Mouse (Mus musculus) granulocyte monocyte progenitor cell, adult 5-6 weeks (primary cell): ENCODE measurements at regions not wholly inside any gene's neighbourhood (a gene's known extent, or its start where the extent isn't known, plus 50 kb on each side); places are given as distances from the start of the nearest gene placed in this dataset.
A peak's percentile ranks its signal among the peaks of the same experiment; 100 is the strongest.
"Not testable (repeated sequence)": the region's sequence is repeated elsewhere in the genome, so short reads cannot be mapped to it uniquely, and the experiment has no call there.

ENCODE experiments used
- ATAC-seq: replicated peaks from 2 replicates; pipeline ENCODE4 v1.8.0; 2016; ENCODE audit warnings: mild to moderate bottlenecking, moderate TSS enrichment, inconsistent platforms; ENCODE audit not compliant: poor library complexity, severe bottlenecking

DNA sequence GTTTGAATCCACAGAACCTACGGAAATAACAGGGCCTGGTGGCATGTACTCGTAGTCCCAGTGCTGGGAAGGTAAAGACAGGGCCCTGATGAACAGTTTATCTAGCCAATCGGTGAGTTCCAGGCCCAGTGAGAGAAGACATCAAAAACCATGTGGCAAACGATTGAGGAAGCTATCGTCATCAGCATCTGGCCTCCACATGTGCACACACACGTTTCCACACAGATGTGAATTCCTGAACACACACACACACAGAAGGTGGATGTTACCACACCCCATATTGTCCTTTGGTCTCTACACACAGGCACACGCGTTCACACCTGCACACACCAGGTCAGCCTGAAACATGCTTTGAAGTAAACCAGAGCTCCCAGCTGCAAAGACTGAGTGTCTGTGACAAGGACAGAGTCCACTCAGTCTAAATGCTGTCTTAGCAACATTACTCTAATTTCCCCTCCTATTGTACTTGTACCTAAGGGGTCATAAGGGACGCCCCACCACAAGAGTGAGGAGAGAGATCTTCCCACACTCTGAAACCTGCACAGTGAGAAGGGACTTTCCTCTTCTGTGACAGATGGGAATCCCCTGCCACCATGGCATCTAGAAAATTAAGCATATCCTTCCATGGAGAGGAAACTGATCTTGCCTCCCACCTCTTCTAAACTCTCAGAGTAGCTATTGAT, 159.1 kb upstream of the Tbl1xr1 start:
- peak; percentile 27; the same call in 1 of the 2 replicates for ATAC-seq

DNA sequence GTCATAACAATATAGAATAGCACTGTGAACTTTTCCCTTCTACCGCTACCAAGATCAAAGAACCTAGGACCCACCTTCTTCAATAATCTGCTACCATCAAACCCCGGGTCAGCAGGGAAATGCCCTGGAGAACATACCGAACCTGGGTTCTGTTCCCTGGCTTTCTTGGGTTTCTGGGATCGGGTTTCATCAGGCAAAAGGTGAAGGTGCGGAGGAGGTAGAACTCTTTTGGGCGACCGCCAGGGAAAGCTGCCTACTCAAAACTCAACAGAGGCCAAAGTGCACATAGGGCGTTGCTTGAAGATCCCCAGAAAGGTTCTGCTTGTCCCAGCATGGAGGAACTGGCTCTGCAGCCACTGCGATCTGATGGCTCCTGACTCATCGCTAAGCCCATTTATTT, 158.0 kb upstream of the Tbl1xr1 start:
- ATAC-seq = no peak

DNA sequence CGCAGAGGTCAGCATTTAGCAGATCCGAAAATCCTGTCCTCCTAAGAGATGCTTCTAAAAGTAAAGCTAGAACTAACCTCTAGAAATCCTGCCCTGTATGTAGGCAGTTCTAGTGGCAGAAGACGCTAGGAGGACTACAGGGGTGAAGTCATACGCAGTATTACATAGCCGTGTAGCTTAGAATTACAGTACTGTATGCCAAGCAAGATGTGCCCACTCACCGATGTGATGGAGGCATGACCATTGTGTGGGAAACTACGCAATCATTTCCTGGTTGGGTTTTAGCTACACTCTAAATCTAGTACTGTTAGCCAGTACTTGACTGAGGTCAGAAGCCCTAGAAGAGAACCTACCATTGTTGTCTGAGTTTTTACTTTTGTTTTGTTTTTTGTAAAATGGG, 156.5 kb upstream of the Tbl1xr1 start:
- ATAC-seq = peak; percentile 76

DNA sequence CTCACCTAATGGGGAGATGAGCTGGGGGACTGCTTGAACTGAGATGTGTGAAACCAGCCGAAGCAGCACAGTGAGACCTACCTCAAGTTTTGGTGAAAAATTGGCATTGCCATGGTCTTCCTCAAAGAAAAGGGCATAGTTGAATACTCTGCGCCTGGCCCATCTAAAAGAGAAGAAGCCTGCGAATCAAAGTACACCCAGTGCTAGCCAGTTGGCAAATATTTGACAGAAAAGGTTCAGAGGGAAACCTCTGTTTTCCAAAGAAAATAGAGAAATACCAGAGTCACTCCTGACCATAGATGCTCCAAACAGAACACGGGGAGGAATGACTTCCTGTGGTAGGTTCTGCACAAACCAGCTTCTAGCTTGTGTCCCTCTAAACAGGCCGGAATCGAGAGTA, 144.5 kb upstream of the Tbl1xr1 start:
- ATAC-seq = no peak

DNA sequence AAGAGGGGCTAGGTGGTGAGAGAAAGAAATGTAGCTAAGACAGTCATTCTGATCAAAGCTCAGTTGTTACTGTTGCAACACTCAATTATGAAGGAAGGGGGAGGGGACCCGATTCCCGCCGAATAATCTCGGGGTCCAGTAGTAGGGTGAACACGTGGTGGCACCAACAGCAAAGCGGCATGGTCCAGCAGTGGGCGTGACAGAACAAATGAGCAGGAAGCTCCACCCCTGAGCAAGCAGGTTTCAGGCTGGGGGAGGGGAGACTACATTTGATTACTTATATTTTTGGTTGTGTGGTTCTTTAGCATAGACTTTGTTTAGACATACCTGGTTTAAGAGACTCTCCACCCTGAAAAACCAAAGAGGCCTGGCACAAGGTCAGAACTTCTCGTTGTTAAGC, 143.8 kb upstream of the Tbl1xr1 start:
- ATAC-seq = not testable (repeated sequence)

DNA sequence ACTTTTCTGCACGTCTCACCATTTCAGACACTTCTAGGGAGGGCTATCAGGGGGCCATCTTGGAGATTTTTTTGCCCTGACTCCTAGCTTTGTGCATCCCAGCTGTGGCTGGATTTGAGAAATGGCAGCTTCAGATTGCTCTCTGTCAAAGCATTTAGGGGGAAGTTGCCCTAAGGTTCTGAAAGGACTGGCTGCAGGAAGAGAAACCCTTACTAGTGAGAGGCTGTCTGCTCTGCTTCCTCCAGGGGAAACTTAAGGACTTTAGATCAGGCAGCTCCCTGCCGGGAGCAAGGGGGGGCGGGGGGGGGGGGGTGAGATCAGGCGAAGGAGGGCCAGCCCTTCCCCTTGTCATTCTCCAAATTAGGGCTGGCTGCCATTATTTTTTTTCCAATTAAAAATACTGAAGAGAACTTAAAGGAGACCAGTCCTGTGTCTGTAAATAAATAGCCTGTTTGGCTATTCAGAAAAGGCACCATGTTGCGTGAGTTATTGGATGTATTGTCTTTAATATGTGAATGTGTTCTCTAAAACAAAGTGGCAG, 141.7 kb upstream of the Tbl1xr1 start:
- ATAC-seq = peak; percentile 33

DNA sequence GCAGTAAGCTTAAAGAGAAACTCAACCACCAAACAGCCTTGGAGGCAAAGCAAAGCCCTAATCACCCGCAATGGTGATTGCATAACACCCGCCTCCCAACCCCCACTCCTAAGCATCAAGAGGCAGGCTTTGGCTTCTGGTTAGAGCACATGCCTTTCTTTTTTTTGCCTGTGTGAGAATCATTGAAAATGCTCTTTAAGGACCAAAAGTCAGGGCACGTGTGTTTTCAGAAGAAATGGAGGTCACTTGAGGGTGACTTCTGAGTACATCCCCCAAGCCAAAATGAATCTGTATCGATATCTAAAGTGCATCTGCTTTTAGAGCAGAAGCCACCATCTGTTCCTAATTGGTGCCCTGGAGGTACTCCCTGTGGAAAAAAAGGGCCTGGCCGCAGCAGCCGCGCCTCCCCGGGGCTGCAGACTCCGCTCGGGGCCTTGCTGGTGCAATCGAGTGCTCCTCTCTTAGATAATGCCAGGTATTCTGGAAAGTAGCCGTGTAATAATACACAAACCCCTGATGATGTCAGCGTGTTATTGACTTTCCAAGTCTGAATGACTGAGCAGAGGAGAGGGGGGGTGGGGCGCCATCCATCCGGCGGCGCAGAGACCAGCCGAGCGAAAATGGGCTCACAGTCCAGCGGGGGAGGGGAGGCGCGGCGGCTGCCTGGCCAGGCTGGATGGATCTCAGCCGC, 140.7 kb upstream of the Tbl1xr1 start:
- peak; percentile 76 for ATAC-seq

DNA sequence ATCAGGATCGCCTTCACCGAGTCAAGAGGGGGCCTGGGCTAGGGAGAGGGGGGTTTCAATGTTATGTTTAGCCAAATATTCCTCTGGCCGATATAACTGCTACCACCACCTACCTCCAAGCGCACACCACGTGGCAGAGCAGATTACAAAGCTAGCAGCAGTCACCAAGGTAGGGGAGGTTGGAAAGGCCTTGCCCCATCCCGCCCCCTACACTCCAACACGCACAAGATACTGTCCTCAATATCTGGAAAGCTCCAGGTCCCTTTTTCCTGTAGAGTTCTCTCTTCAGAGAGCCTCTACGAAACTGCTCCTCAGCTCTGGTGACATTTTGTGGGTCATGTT, 140.2 kb upstream of the Tbl1xr1 start:
- ATAC-seq = peak; percentile 4; the same call in 1 of the 2 replicates

DNA sequence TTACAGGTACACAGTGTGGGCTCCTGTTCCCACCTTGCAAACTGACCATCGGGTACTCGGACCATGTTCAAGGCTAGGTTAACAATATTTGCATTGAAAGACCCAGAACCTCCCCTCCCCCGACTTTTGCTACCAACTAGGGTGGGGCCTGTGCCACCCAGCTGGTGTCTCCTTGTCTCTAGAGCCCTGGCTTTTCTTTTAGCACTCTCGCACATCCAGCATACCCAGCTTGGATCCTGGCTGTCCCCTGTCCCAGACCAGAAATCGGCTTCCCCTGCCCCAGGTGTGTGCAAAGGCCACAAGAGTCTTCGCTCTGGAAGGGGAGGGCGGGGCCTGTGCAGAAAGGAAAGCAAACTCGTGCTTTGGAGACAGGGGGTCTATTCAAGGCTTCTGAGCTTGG, 139.8 kb upstream of the Tbl1xr1 start:
- ATAC-seq = no peak

DNA sequence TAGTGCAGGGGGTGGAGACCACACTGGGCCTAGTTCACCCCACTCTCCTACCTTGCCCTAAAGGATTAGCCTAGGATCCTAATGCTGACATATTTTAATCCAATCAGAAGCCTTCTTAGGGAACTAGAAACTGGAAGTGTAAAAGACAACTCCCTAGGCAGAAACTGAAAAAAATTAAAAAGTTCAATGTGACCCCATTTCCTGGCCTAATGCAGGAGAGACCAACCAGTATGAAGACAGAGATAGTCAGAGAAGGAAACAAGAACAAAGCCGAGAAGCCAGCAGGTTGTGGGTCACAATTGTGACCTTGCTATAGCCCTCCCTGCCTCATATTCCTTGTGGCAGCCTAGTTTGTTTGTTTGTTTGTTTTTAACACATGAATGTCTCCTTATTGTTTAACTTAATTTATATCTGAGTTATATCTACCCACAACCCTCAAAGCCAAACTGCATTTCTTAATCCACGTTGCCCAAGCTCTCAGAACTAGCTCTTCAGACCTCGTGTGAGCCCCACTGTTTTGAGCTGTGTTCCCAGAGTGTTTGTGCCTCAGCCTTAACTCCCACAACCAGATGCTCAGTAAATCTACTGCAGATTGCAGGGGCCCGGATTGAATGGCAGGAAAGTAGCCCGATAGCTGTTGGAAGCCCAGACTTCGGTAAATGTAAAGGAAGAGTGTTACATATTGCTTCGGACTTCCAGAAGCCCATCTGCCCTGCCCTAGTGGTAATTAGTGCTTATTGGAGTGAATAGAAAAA, 139.0 kb upstream of the Tbl1xr1 start:
- ATAC-seq = peak; percentile 31

DNA sequence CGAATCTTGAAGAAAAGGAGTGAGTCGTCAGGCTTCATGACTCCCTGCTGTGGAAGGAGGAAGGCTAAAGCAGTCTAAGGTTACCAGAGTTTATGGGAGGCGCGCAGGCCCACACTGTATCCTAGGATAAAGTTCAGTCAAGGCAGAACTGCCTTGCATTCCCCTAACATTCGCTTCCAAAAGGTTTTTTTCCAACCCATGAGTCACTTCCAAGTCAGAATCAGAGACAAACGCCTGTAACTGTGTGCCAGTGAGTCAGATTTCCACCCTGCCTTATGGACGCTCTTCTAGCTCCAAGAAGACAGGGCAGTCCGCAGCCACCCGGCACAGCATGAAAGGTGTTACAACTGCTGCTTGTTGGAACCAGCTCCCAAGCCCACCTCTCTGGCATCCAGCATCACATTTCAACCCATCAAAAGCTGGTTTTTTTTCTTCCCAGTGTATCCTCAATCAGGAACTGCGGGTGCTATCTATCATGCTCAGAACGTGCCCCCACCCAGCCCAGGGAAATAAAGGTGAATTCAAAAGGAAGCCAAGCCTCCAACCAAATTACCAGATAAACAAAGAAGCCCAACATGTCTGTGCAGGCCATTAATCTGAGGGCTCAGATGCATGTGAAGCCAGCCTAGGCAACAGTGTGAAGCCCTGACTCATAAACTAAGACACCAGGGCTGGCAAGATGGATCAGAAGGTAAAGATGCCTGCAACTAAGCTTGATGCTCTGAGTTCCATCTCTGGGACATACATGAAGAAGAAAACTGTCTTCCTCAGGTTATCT, 138.2 kb upstream of the Tbl1xr1 start:
- ATAC-seq = no peak

DNA sequence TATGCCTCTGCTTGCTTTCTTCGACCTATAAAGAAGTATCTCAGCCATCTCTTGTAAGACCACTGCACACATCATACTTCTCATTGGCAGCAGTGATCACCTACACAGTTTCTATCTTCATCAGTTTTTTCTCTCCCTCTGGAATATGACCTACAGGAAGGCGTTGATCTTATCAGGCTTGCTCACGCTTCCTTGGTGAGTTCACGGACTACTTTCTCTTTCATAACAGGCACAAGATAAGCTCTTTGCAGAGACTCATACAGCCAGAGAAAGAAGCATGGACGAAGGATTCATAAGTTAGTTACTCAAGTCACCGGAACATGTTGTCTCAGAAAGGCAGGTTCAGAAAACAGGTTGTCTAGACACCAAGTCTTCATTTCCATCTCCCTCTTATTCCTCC, 136.7 kb upstream of the Tbl1xr1 start:
- no peak for ATAC-seq

DNA sequence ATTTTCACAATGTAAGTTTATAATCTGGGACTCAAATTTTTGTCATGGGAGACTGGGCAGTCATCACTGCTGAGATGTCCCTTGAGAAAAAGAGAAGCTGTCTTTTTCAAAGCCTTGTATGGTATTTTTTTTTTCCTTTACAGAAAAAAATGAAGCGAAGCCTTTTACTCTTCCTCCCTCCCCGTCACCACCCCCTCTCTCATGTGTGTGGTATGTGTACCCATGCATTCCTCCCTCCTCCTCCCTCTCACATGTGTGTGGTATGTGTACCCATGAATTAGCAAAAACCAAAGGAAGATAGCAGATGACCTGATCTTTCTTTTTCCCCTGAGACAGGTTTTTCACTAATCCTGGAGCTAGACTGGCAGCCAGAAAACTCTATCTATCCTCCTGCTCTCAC, 134.9 kb upstream of the Tbl1xr1 start:
- no peak for ATAC-seq

DNA sequence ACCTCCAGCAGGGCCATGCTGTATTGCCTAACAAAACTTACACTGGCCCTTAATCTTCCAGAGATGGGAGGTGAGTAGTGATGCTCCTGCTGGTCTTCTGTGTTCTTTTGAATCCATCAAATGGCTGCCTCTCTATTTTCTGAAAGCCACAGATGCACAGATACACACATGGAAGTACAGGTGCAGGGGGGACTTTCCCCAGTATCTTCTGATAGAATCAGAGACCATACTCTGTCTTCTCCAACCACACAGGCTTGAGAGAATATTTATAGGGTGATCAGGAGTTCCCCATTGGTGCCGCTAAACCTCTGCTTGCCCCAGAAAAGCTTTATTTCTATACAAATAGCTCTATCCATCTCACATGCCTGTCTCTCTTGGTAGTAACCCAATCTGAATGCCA, 133.5 kb upstream of the Tbl1xr1 start:
- ATAC-seq = no peak

DNA sequence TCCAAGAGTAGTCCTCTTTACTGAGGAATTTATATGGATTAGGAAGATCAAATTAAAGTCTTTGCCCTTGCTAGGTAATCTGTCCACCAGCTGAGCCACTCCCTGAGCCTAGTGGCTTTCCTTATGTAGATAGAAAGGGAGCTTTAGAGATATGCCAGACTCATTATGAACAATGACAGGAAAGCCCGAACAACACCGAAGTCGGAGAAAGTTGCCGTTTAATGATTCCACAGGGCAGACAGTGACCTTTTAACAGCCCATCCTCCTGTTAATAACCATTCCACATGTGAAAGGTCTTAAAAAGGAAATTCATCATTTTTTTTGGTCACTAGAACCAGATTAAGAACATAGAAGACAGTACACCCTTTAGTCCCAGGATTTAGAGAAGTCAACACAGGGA, 130.7 kb upstream of the Tbl1xr1 start:
- ATAC-seq = no peak

DNA sequence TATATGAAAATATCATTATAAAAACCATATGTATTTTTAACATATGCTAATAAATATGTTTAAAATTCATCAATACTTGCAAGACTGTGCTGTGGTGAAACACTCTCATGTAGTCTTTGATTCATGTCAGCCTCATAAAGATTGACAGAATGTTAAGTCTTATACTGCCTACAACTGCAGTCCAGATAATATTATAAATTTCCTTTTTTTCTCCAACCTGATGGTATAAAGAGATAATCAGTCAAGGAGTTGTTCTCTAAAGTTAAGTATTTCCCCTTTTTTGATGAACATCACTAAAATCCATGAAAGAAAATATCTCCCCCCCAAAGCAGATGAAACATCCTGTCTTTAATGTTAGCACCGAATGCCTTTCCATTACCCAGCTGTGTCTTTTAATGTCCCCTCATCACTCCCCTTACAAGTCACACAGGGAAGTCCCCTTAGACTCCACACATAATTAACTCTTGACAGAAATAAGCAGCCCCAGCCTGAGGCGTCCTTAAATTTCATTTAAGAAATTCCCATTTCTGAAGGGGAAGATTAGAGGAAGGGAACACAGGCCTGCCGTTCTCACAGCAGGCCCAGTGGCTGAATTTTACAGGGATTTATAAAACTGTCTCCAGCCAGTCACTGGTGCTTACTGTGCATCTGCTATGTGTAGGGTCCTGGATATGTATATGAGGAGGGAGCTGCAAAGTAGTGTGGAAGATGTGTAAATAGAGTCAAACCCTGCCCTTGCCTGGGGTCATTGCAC, 129.0 kb upstream of the Tbl1xr1 start:
- no peak for ATAC-seq

DNA sequence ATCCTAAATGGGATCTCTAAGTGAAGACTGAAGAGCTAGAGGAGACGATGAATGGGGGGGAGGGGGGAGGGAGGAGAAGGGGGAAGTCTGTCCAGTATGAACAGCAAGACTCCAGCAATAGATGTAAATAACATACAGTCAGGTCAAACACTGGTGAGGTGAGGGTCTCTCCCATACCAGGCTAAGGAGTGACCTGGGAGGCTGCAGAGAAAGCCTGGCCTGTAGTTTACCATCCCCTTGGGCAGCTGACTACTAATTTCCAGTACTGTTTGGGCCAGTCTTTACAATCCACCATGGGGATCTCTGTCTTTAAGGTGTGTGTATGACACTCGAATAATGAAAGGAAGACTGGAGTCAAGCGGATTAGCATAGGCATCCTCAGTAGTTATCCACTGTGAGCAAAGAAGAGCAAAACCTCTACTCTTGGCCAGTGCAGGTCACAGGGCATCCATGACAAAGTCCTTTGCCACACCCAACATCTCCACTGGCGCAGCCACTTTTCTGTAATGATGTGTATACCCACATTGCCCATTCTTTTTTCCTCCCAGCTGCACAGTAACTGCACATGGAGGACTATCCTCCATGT, 128.3 kb upstream of the Tbl1xr1 start:
- ATAC-seq = no peak

DNA sequence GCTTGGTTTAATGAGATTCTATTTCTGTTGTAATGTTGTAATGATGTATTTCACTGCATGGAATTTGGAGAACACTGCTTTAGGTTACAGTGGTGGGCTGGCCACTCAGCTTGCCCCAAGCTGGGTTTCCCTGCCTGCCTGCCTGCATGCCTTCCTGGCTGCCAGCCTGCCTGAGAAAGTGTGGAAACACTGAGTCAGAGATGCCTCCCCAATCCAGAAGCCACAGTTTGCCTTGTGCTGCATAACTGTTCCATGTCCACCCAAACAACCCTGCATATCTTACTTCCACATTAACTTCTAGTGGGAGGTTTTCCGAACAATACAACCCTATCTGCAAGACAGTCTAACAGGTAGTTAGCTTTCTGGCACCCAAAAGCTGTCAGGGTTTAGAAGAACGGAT, 127.0 kb upstream of the Tbl1xr1 start:
- peak; percentile 63 for ATAC-seq

DNA sequence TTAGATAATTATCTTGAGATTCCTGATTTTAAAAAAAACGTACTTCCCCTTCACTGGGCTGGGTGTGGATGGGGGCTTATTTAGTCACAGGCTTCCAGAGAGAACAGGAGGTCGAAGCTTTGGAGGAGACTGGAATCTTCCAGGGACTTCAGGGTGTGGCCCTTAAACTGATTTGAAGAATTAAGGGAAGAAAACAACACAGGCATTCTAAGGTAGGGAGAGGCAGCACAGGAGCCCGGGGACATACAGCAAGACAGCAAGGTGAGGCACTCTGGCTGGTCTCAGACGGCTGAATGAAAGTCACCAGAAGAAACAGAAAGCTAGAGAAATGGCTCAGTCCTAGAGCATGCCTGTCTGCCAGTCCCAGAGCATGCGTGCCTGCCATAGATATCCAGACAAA, 125.9 kb upstream of the Tbl1xr1 start:
- ATAC-seq = no peak
